Mouse (Mus musculus) ES-E14 (cell line): ENCODE data around the gene Pnpla3. TPM values are rescaled to one million over a fixed set of nuclear protein-coding genes. Genes with fewer than 3 reads are reported as not detected.
A peak's percentile ranks its signal among the peaks of the same experiment; 100 is the strongest.

Source experiments
- DNase-seq: peaks from one replicate; pipeline ENCODE4 v3.0.0-alpha.2; 2013; ENCODE audit warnings: low read depth, low spot score
- H3K27ac ChIP-seq: 2 replicates; pipeline ENCODE4 v1.5.1; 2012; ENCODE audit warnings: low read depth, mild to moderate bottlenecking, low read length, moderate library complexity, mixed read lengths; ENCODE audit not compliant: poor library complexity, insufficient read depth, severe bottlenecking
- H3K36me3 ChIP-seq: 2 replicates; pipeline ENCODE4 v1.6.1; 2012; ENCODE audit warnings: mild to moderate bottlenecking, low read length, moderate library complexity, mixed read lengths; ENCODE audit not compliant: control insufficient read depth, poor library complexity, insufficient read depth, severe bottlenecking
- H3K4me1 ChIP-seq, 2 experiments: fragments of 150-350 bp in 1 of 2; sonication (generic) in 1 of 2; 2 replicates each; pipeline ENCODE4 v1.6.1; 2012; ENCODE audit warnings: low read length in 2 of 2, mild to moderate bottlenecking in 1 of 2, mixed read lengths in 1 of 2; ENCODE audit not compliant: control insufficient read depth in 2 of 2, insufficient read depth in 2 of 2, poor library complexity in 1 of 2
- H3K4me3 ChIP-seq, 2 experiments: fragments of 150-350 bp in 1 of 2; sonication (generic) in 1 of 2; 2 replicates each; pipeline ENCODE4 v1.5.1; 2012; ENCODE audit warnings: low read length in 2 of 2, low read depth in 1 of 2, mild to moderate bottlenecking in 1 of 2, mixed read lengths in 1 of 2; ENCODE audit not compliant: insufficient read depth in 1 of 2, poor library complexity in 1 of 2, severe bottlenecking in 1 of 2
- H3K9ac ChIP-seq: 2 replicates; pipeline ENCODE4 v1.6.1; 2012; ENCODE audit warnings: low read depth, mild to moderate bottlenecking, low read length, mixed read lengths; ENCODE audit not compliant: poor library complexity, insufficient read depth, severe bottlenecking
- H3K9me3 ChIP-seq: fragments of 150-350 bp; sonication (generic); 2 replicates; pipeline ENCODE4 v1.6.1; 2012; ENCODE audit warnings: low read depth, mild to moderate bottlenecking, low read length; ENCODE audit not compliant: control insufficient read depth, insufficient read depth
- CHD2 ChIP-seq: IDR thresholded peaks from 2 replicates; pipeline ENCODE4 v1.6.1; 2014; ENCODE audit warnings: mild to moderate bottlenecking, low read depth, low read length, inconsistent platforms
- HCFC1 ChIP-seq: IDR thresholded peaks from 2 replicates; pipeline ENCODE4 v1.6.1; 2012; ENCODE audit warnings: low read length, inconsistent platforms, borderline replicate concordance; ENCODE audit not compliant: insufficient read depth
- MAFK ChIP-seq: IDR thresholded peaks from 2 replicates; pipeline ENCODE4 v1.6.1; 2014; ENCODE audit warnings: mild to moderate bottlenecking, low read depth, low read length, inconsistent platforms; ENCODE audit not compliant: insufficient read depth
- ZC3H11A ChIP-seq: IDR thresholded peaks from 2 replicates; pipeline ENCODE4 v1.6.1; 2012; ENCODE audit warnings: low read depth, mild to moderate bottlenecking, inconsistent platforms, low read length, borderline replicate concordance
- ZNF384 ChIP-seq: IDR thresholded peaks from 2 replicates; pipeline ENCODE4 v1.6.1; 2012; ENCODE audit warnings: low read depth, low read length, inconsistent platforms
- in situ Hi-C, 2 experiments: fragments of 600-800 bp; cut with MboI; formaldehyde crosslinking; loops; one replicate each; pipeline ENCODE4 v1.15.1; 2025; ENCODE audit warnings: low sequenced_read_pairs in 2 of 2, inconsistent platforms in 1 of 2; ENCODE audit not compliant: unreplicated experiment in 2 of 2
- total RNA-seq: library from RNA; depleted of rRNA; stranded (reverse); fragments of 300-350 nt; gene quantifications from 2 replicates; pipeline ENCODE4 v1.2.3, GENCODE M21; 2012

Pnpla3 gene
- total RNA-seq, 1 experiment: 4.1 TPM

- TF ChIP-seq ZNF384: peak; percentile 53; the same call in 1 of the 2 replicates
- no peak for TF ChIP-seq ZC3H11A
Measured at GRCm38 (mm10) chr15:84188887-84189530, 21.4 kb downstream of the Pnpla3 start.

GRCm38 (mm10) chr15:84189881-84190280, 22.2 kb downstream of the Pnpla3 start:
- Histone ChIP-seq H3K4me1 (peaks cover 15 to 37% of the 10 kb centered on the region in 2 experiments; a peak in 3 of 4 replicates), H3K27ac (peak overlapping the region; percentile 81), H3K4me3 (peak overlapping the region in 1 of 2 experiments; percentile 22; a peak in 1 of 4 replicates), H3K36me3 (peaks cover 4% of the 10 kb centered on the region; the same call in 1 of the 2 replicates), H3K9me3 (no peaks in the 10 kb centered on the region), H3K9ac (peak overlapping the region; percentile 26; the same call in 1 of the 2 replicates)
- in situ Hi-C loops: no loop called here
- TF ChIP-seq ZNF384 (no peak), CHD2 (no peak; the same call in 1 of the 2 replicates), HCFC1 (peak; percentile 99)
- peak; percentile 59 for DNase-seq

More at GRCm38 (mm10) chr15:84188887-84189530, 21.4 kb downstream of the Pnpla3 start:
- Histone ChIP-seq H3K36me3 (no peaks in the 10 kb centered on the region; the same call in 1 of the 2 replicates), H3K4me3 (no peak overlapping the region), H3K27ac (peak overlapping the region; percentile 89; the same call in 1 of the 2 replicates), H3K4me1 (peaks cover 17 to 42% of the 10 kb centered on the region in 2 experiments; a peak in 3 of 4 replicates), H3K9me3 (no peaks in the 10 kb centered on the region), H3K9ac (no peak overlapping the region)
- in situ Hi-C loops: no loop called here
- no peak for DNase-seq

- H3K36me3 ChIP-seq: peaks cover 14% of the 10 kb centered on the region
- in situ Hi-C loops: no loop called here
- H3K9ac ChIP-seq: peak overlapping the region; percentile 90
Measured at GRCm38 (mm10) chr15:84191724-84192057, 24.1 kb downstream of the Pnpla3 start.

GRCm38 (mm10) chr15:84192058-84192791, 24.6 kb downstream of the Pnpla3 start, which contains the start of gene Samm50:
Gene Samm50, plus strand, starts transcription at chr15:84192241.
- Histone ChIP-seq H3K9me3 (no peaks in the 10 kb centered on the region), H3K27ac (peak within 1 kb of the TSS; percentile 88), H3K9ac (peak within 1 kb of the TSS; percentile 91), H3K4me1 (peaks cover 7 to 25% of the 10 kb centered on the region in 2 experiments; a peak in 3 of 4 replicates), H3K36me3 (peaks cover 19% of the 10 kb centered on the region), H3K4me3 (peak within 1 kb of the TSS; percentile 82 to 87)
- TF ChIP-seq HCFC1: peak; percentile 51; the same call in 1 of the 2 replicates
- no peak for TF ChIP-seq ZC3H11A
- in situ Hi-C loops: no loop called here
- DNase-seq: peak; percentile 94

More at GRCm38 (mm10) chr15:84191724-84192057, 24.1 kb downstream of the Pnpla3 start:
- no peak for TF ChIP-seq CHD2
- TF ChIP-seq ZNF384: no peak
- TF ChIP-seq ZC3H11A: no peak
- TF ChIP-seq MAFK: no peak
- TF ChIP-seq HCFC1: no peak
- Histone ChIP-seq H3K4me3 (peak overlapping the region; percentile 82 to 87), H3K27ac (peak overlapping the region; percentile 71; the same call in 1 of the 2 replicates), H3K4me1 (peaks cover 8 to 25% of the 10 kb centered on the region in 2 experiments; a peak in 3 of 4 replicates), H3K9me3 (no peaks in the 10 kb centered on the region)
- DNase-seq: no peak
